Mouse (Mus musculus) G1E (cell line): ENCODE measurements around the gene Mrpl37. TPM values are rescaled to one million over a fixed set of nuclear protein-coding genes. Genes with fewer than 3 reads are reported as not detected.

Experiments
- ATAC-seq: 2 replicates; pipeline ENCODE4 v1.8.0; 2016; ENCODE audit warnings: mild to moderate bottlenecking; ENCODE audit not compliant: insufficient number of reproducible peaks, poor library complexity, low FRiP score, severe bottlenecking; ENCODE audit errors: extremely low read depth
- DNase-seq: peaks from one replicate; pipeline ENCODE4 v3.0.0; 2012; ENCODE audit warnings: low spot score
- H3K27me3 ChIP-seq: 2 replicates; pipeline ENCODE4 v1.6.1; 2012; ENCODE audit warnings: mild to moderate bottlenecking, low read length, inconsistent platforms; ENCODE audit not compliant: insufficient read depth
- H3K36me3 ChIP-seq: replicated peaks from 2 replicates; pipeline ENCODE3; 2012; ENCODE audit warnings: mild to moderate bottlenecking, inconsistent platforms
- H3K4me1 ChIP-seq: 2 replicates; pipeline ENCODE4 v1.6.1; 2012; ENCODE audit warnings: low read depth, low read length, inconsistent platforms, mixed read lengths; ENCODE audit not compliant: insufficient read depth
- H3K4me3 ChIP-seq: 2 replicates; pipeline ENCODE4 v1.5.1; 2012; ENCODE audit warnings: low read depth, mild to moderate bottlenecking, inconsistent platforms, low read length, moderate library complexity, mixed read lengths
- H3K9me3 ChIP-seq: replicated peaks from 2 replicates; pipeline ENCODE4 v1.6.1; 2012; ENCODE audit warnings: inconsistent platforms
- CTCF ChIP-seq: IDR thresholded peaks from 2 replicates; pipeline ENCODE4 v1.5.1; 2012; ENCODE audit warnings: low read depth, low read length, inconsistent platforms, mixed read lengths
- GATA1 ChIP-seq: IDR thresholded peaks from 2 replicates; pipeline ENCODE4 v1.6.1; 2012; ENCODE audit warnings: borderline replicate concordance, low read length, inconsistent platforms, mixed read lengths
- GATA2 ChIP-seq: IDR thresholded peaks from 2 replicates; pipeline ENCODE4 v1.6.1; 2012; ENCODE audit warnings: low read depth, low read length, inconsistent platforms, borderline replicate concordance
- POLR2AphosphoS5 ChIP-seq: IDR thresholded peaks from 2 replicates; pipeline ENCODE4 v1.6.1; 2012; ENCODE audit warnings: low read depth, low read length, inconsistent platforms; ENCODE audit not compliant: insufficient replicate concordance
- TAL1 ChIP-seq: conservative IDR thresholded peaks from 2 replicates; pipeline ENCODE4 v1.6.1; 2012; ENCODE audit warnings: low read depth, low read length, inconsistent platforms, mixed read lengths
- polyA plus RNA-seq: library from polyadenylated mRNA; stranded (reverse); fragments of >175 nt; gene quantifications from 2 replicates; pipeline ENCODE4 v1.2.3, GENCODE M21; 2012
- total RNA-seq, 2 experiments: library from RNA; stranded (forward) in 1 of 2; stranded (reverse) in 1 of 2; fragments of 200-1000 nt in 1 of 2; fragments of >200 nt in 1 of 2; fragmentation: Nextera tagmentation in 1 of 2; gene quantifications; 2 replicates each; pipeline ENCODE4 v1.2.3; 2014 to 2017

Mrpl37 gene
- total and polyA plus RNA-seq, 3 experiments: 41.0 to 95.0 (median 50.4) TPM

GRCm38 (mm10) chr4:107011325-107012004 lies 55.2 kb downstream of the Mrpl37 start:
- H3K36me3 ChIP-seq: peaks cover 90% of the 10 kb centered on the region

DNA sequence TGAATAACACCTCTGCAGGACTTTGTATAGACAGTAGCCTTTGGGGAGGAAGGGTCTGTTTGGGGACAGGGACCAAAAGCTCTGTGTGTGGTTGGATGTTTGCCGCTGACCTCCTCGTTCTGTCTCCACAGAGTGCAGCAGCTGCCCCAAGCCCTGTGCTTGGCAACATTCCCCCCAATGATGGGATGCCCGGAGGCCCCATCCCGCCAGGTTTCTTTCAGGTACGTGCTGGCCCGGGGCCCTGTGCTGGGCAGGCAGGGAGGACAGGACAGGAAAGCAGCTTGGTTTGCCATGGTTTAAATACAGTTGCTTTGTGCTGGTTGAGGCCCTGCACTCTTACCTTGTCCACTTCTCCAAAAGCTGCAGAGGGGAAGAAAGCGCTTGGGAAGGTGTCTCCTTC lies 57.1 kb downstream of the Mrpl37 start:
- H3K4me1 ChIP-seq: peaks cover 85% of the 10 kb centered on the region

More at GRCm38 (mm10) chr4:107011325-107012004, 55.2 kb downstream of the Mrpl37 start:
- Histone ChIP-seq H3K9me3 (no peaks in the 10 kb centered on the region), H3K27me3 (no peaks in the 10 kb centered on the region), H3K4me1 (peaks cover 79% of the 10 kb centered on the region), H3K4me3 (no peak overlapping the region)
- ATAC-seq (no peak), DNase-seq (no peak)
- TF ChIP-seq GATA2 (no peak), TAL1 (no peak), GATA1 (no peak), POLR2AphosphoS5 (no peak), CTCF (no peak)

DNA sequence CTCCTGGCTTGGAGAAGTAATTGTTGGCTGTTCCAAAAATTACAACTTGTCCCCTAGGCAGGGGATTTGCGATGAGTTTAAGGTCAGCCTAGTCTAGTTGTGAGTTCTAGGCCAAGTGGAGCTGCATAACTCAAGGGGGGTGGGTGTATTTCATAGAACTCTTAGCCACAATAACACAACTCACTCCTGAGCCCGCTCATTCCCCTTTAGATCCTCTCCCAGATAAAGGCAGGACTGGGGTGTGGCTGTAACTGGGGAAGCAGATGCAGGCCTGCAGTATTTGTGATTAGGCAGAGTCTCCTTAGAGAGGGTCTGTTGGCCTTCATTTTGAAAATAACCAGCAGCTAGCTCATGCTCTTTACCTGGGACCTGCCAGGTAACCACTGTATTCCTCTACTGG lies 58.5 kb downstream of the Mrpl37 start:
- DNase-seq (peak; percentile 66), ATAC-seq (peak; percentile 61)
- peaks cover 92% of the 10 kb centered on the region for H3K4me1 ChIP-seq
- peak; percentile 49 for TF ChIP-seq TAL1
- no peak for TF ChIP-seq POLR2AphosphoS5
- TF ChIP-seq CTCF: no peak
- TF ChIP-seq GATA1: no peak
- peak; percentile 88; the same call in 1 of the 2 replicates for TF ChIP-seq GATA2
- no peaks in the 10 kb centered on the region for H3K9me3 ChIP-seq
- no peaks in the 10 kb centered on the region for H3K27me3 ChIP-seq
- H3K36me3 ChIP-seq: peaks cover 80% of the 10 kb centered on the region
- H3K4me3 ChIP-seq: peak overlapping the region; percentile 47; the same call in 1 of the 2 replicates

More for the DNA sequence above, 57.1 kb downstream of the Mrpl37 start:
- ATAC-seq (no peak), DNase-seq (no peak)
- TF ChIP-seq CTCF: no peak
- TF ChIP-seq GATA1: no peak
- no peak for TF ChIP-seq GATA2
- no peak for TF ChIP-seq TAL1
- TF ChIP-seq POLR2AphosphoS5: no peak
- peaks cover 80% of the 10 kb centered on the region for H3K36me3 ChIP-seq
- H3K27me3 ChIP-seq: no peaks in the 10 kb centered on the region
- H3K4me3 ChIP-seq: no peak overlapping the region
- H3K9me3 ChIP-seq: no peaks in the 10 kb centered on the region

DNA sequence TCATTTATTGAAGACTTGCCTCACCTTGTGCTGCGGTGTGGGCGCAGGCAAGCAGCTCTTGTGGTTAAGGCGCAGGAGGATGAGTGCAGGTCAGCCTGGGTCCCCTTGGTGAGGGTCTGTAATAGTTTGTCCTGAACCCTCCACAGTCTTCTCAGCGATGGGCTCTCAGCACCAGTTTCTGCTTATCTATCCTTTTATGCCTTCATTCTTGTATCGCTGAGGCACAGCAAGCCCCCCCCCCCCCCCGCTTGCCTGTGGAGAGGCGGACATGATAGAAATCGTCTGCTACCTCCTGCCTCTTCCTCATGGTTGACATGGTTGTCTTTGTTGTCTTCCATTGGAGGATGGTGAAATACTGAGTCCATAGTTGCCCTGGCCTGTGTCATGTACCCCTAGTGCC lies 59.3 kb downstream of the Mrpl37 start:
- Histone ChIP-seq H3K36me3 (peaks cover 80% of the 10 kb centered on the region), H3K4me3 (peak overlapping the region; percentile 62; the same call in 1 of the 2 replicates), H3K27me3 (no peaks in the 10 kb centered on the region), H3K9me3 (no peaks in the 10 kb centered on the region), H3K4me1 (peaks cover 96% of the 10 kb centered on the region)
- ATAC-seq: peak; percentile 26; the same call in 1 of the 2 replicates
- DNase-seq: peak; percentile 47
- no peak for TF ChIP-seq CTCF
- no peak for TF ChIP-seq TAL1
- no peak for TF ChIP-seq GATA1
- no peak for TF ChIP-seq GATA2
- TF ChIP-seq POLR2AphosphoS5: no peak

- H3K9me3 ChIP-seq: no peaks in the 10 kb centered on the region
- TF ChIP-seq GATA2: no peak
- TF ChIP-seq CTCF: no peak
- TF ChIP-seq TAL1: no peak
- TF ChIP-seq POLR2AphosphoS5: no peak
- TF ChIP-seq GATA1: no peak
- peaks cover 80% of the 10 kb centered on the region for H3K36me3 ChIP-seq
- ATAC-seq (no peak), DNase-seq (no peak)
- H3K4me1 ChIP-seq: peaks cover 95% of the 10 kb centered on the region
- peak overlapping the region; percentile 62; the same call in 1 of the 2 replicates for H3K4me3 ChIP-seq
- H3K27me3 ChIP-seq: no peaks in the 10 kb centered on the region
These were observed 59.9 kb downstream of the Mrpl37 start for GRCm38 (mm10) chr4:107006807-107007206.

DNA sequence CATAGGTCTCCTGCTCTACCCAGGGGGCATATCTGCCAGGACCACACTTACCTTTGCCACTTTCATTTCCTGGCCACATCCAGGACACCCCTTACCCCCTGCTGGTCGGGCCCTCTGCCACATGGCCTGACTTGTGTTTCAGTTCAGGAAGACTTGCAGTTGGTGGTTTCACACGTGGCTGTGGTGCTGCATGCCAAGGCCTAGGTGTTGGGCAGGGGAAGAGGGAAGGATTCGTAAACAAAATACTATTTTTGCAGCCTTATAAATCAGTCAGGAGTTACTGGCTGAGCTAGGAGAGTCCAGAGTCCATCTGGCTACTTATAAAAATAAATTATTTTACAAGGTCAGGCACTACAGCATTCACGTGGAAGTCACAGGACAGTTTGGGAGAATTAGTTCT lies 60.4 kb downstream of the Mrpl37 start:
- Histone ChIP-seq H3K4me3 (peak overlapping the region; percentile 39; the same call in 1 of the 2 replicates), H3K27me3 (no peaks in the 10 kb centered on the region), H3K36me3 (peaks cover 80% of the 10 kb centered on the region), H3K9me3 (no peaks in the 10 kb centered on the region), H3K4me1 (peaks cover 97% of the 10 kb centered on the region)
- TF ChIP-seq TAL1: no peak
- no peak for TF ChIP-seq GATA2
- no peak for TF ChIP-seq CTCF
- TF ChIP-seq POLR2AphosphoS5: no peak
- no peak for TF ChIP-seq GATA1
- DNase-seq: no peak
- no peak for ATAC-seq

Other genes with a start within 250 kb of the Mrpl37 start
- gene Ssbp3, start 156.2 kb downstream of the Mrpl37 start, total RNA-seq (2014; fragmentation: Nextera tagmentation): 232 and 311 TPM in 2 replicates
- 27.5 and 46.6 TPM in 2 replicates for gene Ssbp3, start 156.2 kb downstream of the Mrpl37 start, total RNA-seq (2017)
- 685 and 787 TPM in 2 replicates for gene Ssbp3, start 156.2 kb downstream of the Mrpl37 start, polyA plus RNA-seq
- gene Cyb5rl, start 120 bp upstream of the Mrpl37 start, total RNA-seq (2014; fragmentation: Nextera tagmentation): 4.3 and 5.3 TPM in 2 replicates
- 4.2 and 5.2 TPM in 2 replicates for gene Cyb5rl, start 120 bp upstream of the Mrpl37 start, total RNA-seq (2017)
- gene Cyb5rl, start 120 bp upstream of the Mrpl37 start, polyA plus RNA-seq: 3.8 and 4.3 TPM in 2 replicates
- gene Cdcp2, start 30.0 kb upstream of the Mrpl37 start, total RNA-seq (2014; fragmentation: Nextera tagmentation): not detected in 2 replicates
- 0.06 and 0.11 TPM in 2 replicates for gene Cdcp2, start 30.0 kb upstream of the Mrpl37 start, total RNA-seq (2017)
- not detected in 2 replicates for gene Cdcp2, start 30.0 kb upstream of the Mrpl37 start, polyA plus RNA-seq
- 191 and 209 TPM in 2 replicates for gene Tmem59, start 111.5 kb upstream of the Mrpl37 start, total RNA-seq (2014; fragmentation: Nextera tagmentation)
- gene Tmem59, start 111.5 kb upstream of the Mrpl37 start, total RNA-seq (2017): 89.2 and 113 TPM in 2 replicates
- 74.2 and 102 TPM in 2 replicates for gene Tmem59, start 111.5 kb upstream of the Mrpl37 start, polyA plus RNA-seq
- gene Tceanc2, start 112.2 kb upstream of the Mrpl37 start, total RNA-seq (2014; fragmentation: Nextera tagmentation): 26.5 and 65.8 TPM in 2 replicates
- gene Tceanc2, start 112.2 kb upstream of the Mrpl37 start, total RNA-seq (2017): 15.1 and 15.8 TPM in 2 replicates
- gene Tceanc2, start 112.2 kb upstream of the Mrpl37 start, polyA plus RNA-seq: 13.4 and 17.6 TPM in 2 replicates
- gene Ldlrad1, start 142.3 kb upstream of the Mrpl37 start, total RNA-seq (2014; fragmentation: Nextera tagmentation): 0.75 TPM in 1 of 2 replicates, not detected in the other
- gene Ldlrad1, start 142.3 kb upstream of the Mrpl37 start, total RNA-seq (2017): not detected in 2 replicates
- not detected in 2 replicates for gene Ldlrad1, start 142.3 kb upstream of the Mrpl37 start, polyA plus RNA-seq
- 20.7 and 23.9 TPM in 2 replicates for gene Lrrc42, start 186.7 kb upstream of the Mrpl37 start, total RNA-seq (2014; fragmentation: Nextera tagmentation)
- gene Lrrc42, start 186.7 kb upstream of the Mrpl37 start, total RNA-seq (2017): 13.1 and 15.0 TPM in 2 replicates
- 13.9 and 15.7 TPM in 2 replicates for gene Lrrc42, start 186.7 kb upstream of the Mrpl37 start, polyA plus RNA-seq
- gene Hspb11, start 186.7 kb upstream of the Mrpl37 start, total RNA-seq (2014; fragmentation: Nextera tagmentation): 37.5 and 44.7 TPM in 2 replicates
- gene Hspb11, start 186.7 kb upstream of the Mrpl37 start, total RNA-seq (2017): 31.0 and 33.8 TPM in 2 replicates
- gene Hspb11, start 186.7 kb upstream of the Mrpl37 start, polyA plus RNA-seq: 8.9 and 9.1 TPM in 2 replicates
- gene Dio1, start 240.3 kb upstream of the Mrpl37 start, total RNA-seq (2014; fragmentation: Nextera tagmentation): not detected in 2 replicates
- gene Dio1, start 240.3 kb upstream of the Mrpl37 start, total RNA-seq (2017): not detected in 2 replicates
- gene Dio1, start 240.3 kb upstream of the Mrpl37 start, polyA plus RNA-seq: not detected in 2 replicates
- 26.8 and 27.5 TPM in 2 replicates for gene Yipf1, start 247.5 kb upstream of the Mrpl37 start, total RNA-seq (2014; fragmentation: Nextera tagmentation)
- gene Yipf1, start 247.5 kb upstream of the Mrpl37 start, total RNA-seq (2017): 35.8 and 45.5 TPM in 2 replicates
- gene Yipf1, start 247.5 kb upstream of the Mrpl37 start, polyA plus RNA-seq: 8.8 and 13.4 TPM in 2 replicates